Mouse (Mus musculus): ENCODE measurements around the gene Kcnj14. TPM values are rescaled to one million over a fixed set of nuclear protein-coding genes. Genes with fewer than 3 reads are reported as not detected.

Gene Kcnj14
- total and polyA plus RNA-seq, 3 experiments = 0.39 to 1.3 TPM; not detected in 1

GRCm38 (mm10) chr7:45865925-45866910 is 41.6 kb upstream of the Kcnj14 start (continued):
- no peak for TF ChIP-seq USF1 (IDR thresholded peaks at IDR 0.05; ENCODE audit: low read depth, low read length)
- TF ChIP-seq POLR2AphosphoS2 (IDR thresholded peaks at IDR 0.05; ENCODE audit: low read length) = 0 out of 2 replicates have a peak, but pooled peaks have one; percentile 13
- peak; percentile 66 to 70; a peak in 2 of 4 replicates for TF ChIP-seq POLR2A (IDR thresholded peaks at IDR 0.05; ENCODE audit: control insufficient read depth in 1 of 2, insufficient read depth in 1 of 2, low read depth in 1 of 2, low read length in 2 of 2, poor library complexity in 1 of 2)
- no peak for TF ChIP-seq ZC3H11A (IDR thresholded peaks at IDR 0.05; ENCODE audit: low read depth, low read length)
- no peak for TF ChIP-seq E2F4 (IDR thresholded peaks at IDR 0.05; ENCODE audit: borderline replicate concordance, low read depth, low read length)
- no peak for TF ChIP-seq CHD2 (IDR thresholded peaks at IDR 0.05; ENCODE audit: low read length)

GRCm38 (mm10) chr7:45864435-45864834 is 39.9 kb upstream of the Kcnj14 start:
- Histone ChIP-seq H3K4me3 (ENCODE audit: control insufficient read depth in 1 of 2, insufficient read depth in 1 of 2, low read depth in 2 of 2, low read length in 2 of 2) (no peak overlapping the region), H3K27ac (ENCODE audit: control insufficient read depth, low read depth, low read length) (no peak overlapping the region), H3K36me3 (ENCODE audit: control insufficient read depth in 1 of 2, insufficient read depth in 2 of 2, low read length in 2 of 2) (peaks cover 0 to 5% of the 10 kb centered on the region in 2 experiments; a peak in 1 of 4 replicates), H3K27me3 (ENCODE audit: control insufficient read depth in 1 of 2, insufficient read depth in 2 of 2, low read length in 2 of 2) (no peaks in the 10 kb centered on the region; a peak in 1 of 4 replicates), H3K9ac (ENCODE audit: control insufficient read depth, low read depth, low read length, poor library complexity, severe bottlenecking) (no peak overlapping the region), H3K9me3 (replicated peaks; ENCODE audit: insufficient read depth, low read length) (no peaks in the 10 kb centered on the region), H3K4me1 (ENCODE audit: control insufficient read depth in 1 of 2, insufficient read depth in 2 of 2, low read length in 2 of 2) (peaks cover 5 to 19% of the 10 kb centered on the region in 2 experiments; a peak in 3 of 4 replicates), H3K79me2 (ENCODE audit: control insufficient read depth, insufficient read depth, low read length, poor library complexity) (peaks cover 2% of the 10 kb centered on the region; the same call in 1 of the 2 replicates)
- no peak for TF ChIP-seq CTCF (IDR thresholded peaks at IDR 0.05 in 2 of 3, conservative IDR thresholded peaks at IDR 0.05 in 1 of 3; ENCODE audit: control insufficient read depth in 1 of 3, insufficient read depth in 1 of 3, low read depth in 2 of 3, low read length in 3 of 3, poor library complexity in 1 of 3, severe bottlenecking in 1 of 3)
- TF ChIP-seq ETS1 (IDR thresholded peaks at IDR 0.05; ENCODE audit: low read depth, low read length) = 0 out of 2 replicates have a peak, but pooled peaks have one; percentile 23
- DNase-seq (ENCODE audit: low read depth, low spot score) = peak; percentile 28

GRCm38 (mm10) chr7:45862804-45863203 is 38.2 kb upstream of the Kcnj14 start:
- TF ChIP-seq MXI1 (IDR thresholded peaks at IDR 0.05; ENCODE audit: low read depth, low read length) (no peak), HCFC1 (IDR thresholded peaks at IDR 0.05; ENCODE audit: low read depth, low read length) (peak; percentile 64)
- no peaks in the 10 kb centered on the region for H3K9me3 ChIP-seq (replicated peaks; ENCODE audit: insufficient read depth, low read length)
- H3K4me3 ChIP-seq (ENCODE audit: control insufficient read depth in 1 of 2, insufficient read depth in 1 of 2, low read depth in 2 of 2, low read length in 2 of 2) = no peak overlapping the region
- peaks cover 0 to 5% of the 10 kb centered on the region in 2 experiments; a peak in 1 of 4 replicates for H3K36me3 ChIP-seq (ENCODE audit: control insufficient read depth in 1 of 2, insufficient read depth in 2 of 2, low read length in 2 of 2)
- no peak overlapping the region for H3K27ac ChIP-seq (ENCODE audit: control insufficient read depth, low read depth, low read length)
- no peak for DNase-seq (ENCODE audit: low read depth, low spot score)
- no peaks in the 10 kb centered on the region for H3K27me3 ChIP-seq (ENCODE audit: control insufficient read depth in 1 of 2, insufficient read depth in 2 of 2, low read length in 2 of 2)
- peaks cover 2% of the 10 kb centered on the region; the same call in 1 of the 2 replicates for H3K79me2 ChIP-seq (ENCODE audit: control insufficient read depth, insufficient read depth, low read length, poor library complexity)
- no peak overlapping the region for H3K9ac ChIP-seq (ENCODE audit: control insufficient read depth, low read depth, low read length, poor library complexity, severe bottlenecking)
- peaks cover 5 to 19% of the 10 kb centered on the region in 2 experiments; a peak in 3 of 4 replicates for H3K4me1 ChIP-seq (ENCODE audit: control insufficient read depth in 1 of 2, insufficient read depth in 2 of 2, low read length in 2 of 2)

- Histone ChIP-seq H3K9me3 (replicated peaks; ENCODE audit: insufficient read depth, low read length) (no peaks in the 10 kb centered on the region), H3K36me3 (ENCODE audit: control insufficient read depth in 1 of 2, insufficient read depth in 2 of 2, low read length in 2 of 2) (no peaks in the 10 kb centered on the region), H3K4me1 (ENCODE audit: control insufficient read depth in 1 of 2, insufficient read depth in 2 of 2, low read length in 2 of 2) (0 out of 4 replicates have a peak, but pooled peaks cover 0 to under 1% of the 10 kb centered on the region in 2 experiments), H3K4me3 (ENCODE audit: control insufficient read depth in 1 of 2, insufficient read depth in 1 of 2, low read depth in 2 of 2, low read length in 2 of 2) (no peak overlapping the region), H3K9ac (ENCODE audit: control insufficient read depth, low read depth, low read length, poor library complexity, severe bottlenecking) (no peak overlapping the region), H3K27me3 (ENCODE audit: control insufficient read depth in 1 of 2, insufficient read depth in 2 of 2, low read length in 2 of 2) (no peaks in the 10 kb centered on the region), H3K27ac (ENCODE audit: control insufficient read depth, low read depth, low read length) (no peak overlapping the region), H3K79me2 (ENCODE audit: control insufficient read depth, insufficient read depth, low read length, poor library complexity) (no peaks in the 10 kb centered on the region)
- no peak for TF ChIP-seq MYC (IDR thresholded peaks at IDR 0.05; ENCODE audit: low read depth, low read length)
- no peak for TF ChIP-seq UBTF (IDR thresholded peaks at IDR 0.05; ENCODE audit: borderline replicate concordance, insufficient read depth, low read depth, low read length)
- no peak for TF ChIP-seq BHLHE40 (IDR thresholded peaks at IDR 0.05; ENCODE audit: borderline replicate concordance, low read depth, low read length)
- no peak for TF ChIP-seq NELFE (IDR thresholded peaks at IDR 0.05; ENCODE audit: low read depth, low read length)
- no peak for TF ChIP-seq MAX (IDR thresholded peaks at IDR 0.05; ENCODE audit: low read length)
- TF ChIP-seq POLR2AphosphoS2 (IDR thresholded peaks at IDR 0.05; ENCODE audit: low read length) = no peak
- TF ChIP-seq HCFC1 (IDR thresholded peaks at IDR 0.05; ENCODE audit: low read depth, low read length) = no peak
- no peak for TF ChIP-seq USF1 (IDR thresholded peaks at IDR 0.05; ENCODE audit: low read depth, low read length)
- TF ChIP-seq USF2 (IDR thresholded peaks at IDR 0.05; ENCODE audit: borderline replicate concordance in 1 of 2, insufficient read depth in 1 of 2, low read depth in 1 of 2, low read length in 2 of 2) = no peak
- TF ChIP-seq CHD2 (IDR thresholded peaks at IDR 0.05; ENCODE audit: low read length) = no peak
- no peak for TF ChIP-seq E2F4 (IDR thresholded peaks at IDR 0.05; ENCODE audit: borderline replicate concordance, low read depth, low read length)
- TF ChIP-seq MAZ (IDR thresholded peaks at IDR 0.05; ENCODE audit: low read depth, low read length) = no peak
- TF ChIP-seq KAT2A (conservative IDR thresholded peaks at IDR 0.05; ENCODE audit: low read depth, low read length) = no peak
- no peak for TF ChIP-seq POLR2A (IDR thresholded peaks at IDR 0.05; ENCODE audit: control insufficient read depth in 1 of 2, insufficient read depth in 1 of 2, low read depth in 1 of 2, low read length in 2 of 2, poor library complexity in 1 of 2)
- TF ChIP-seq MXI1 (IDR thresholded peaks at IDR 0.05; ENCODE audit: low read depth, low read length) = no peak
- no peak for TF ChIP-seq CHD1 (IDR thresholded peaks at IDR 0.05; ENCODE audit: low read depth, low read length)
- no peak for DNase-seq (ENCODE audit: low read depth, low spot score)
These were observed 34.4 kb upstream of the Kcnj14 start for GRCm38 (mm10) chr7:45859008-45859407.
